Mouse (Mus musculus): ENCODE results near the gene Copz1. TPM values are rescaled to one million over a fixed set of nuclear protein-coding genes. Genes with fewer than 3 reads are reported as not detected.
A peak's percentile ranks its signal among the peaks of the same experiment; 100 is the strongest.
"Not testable (repeated sequence)": the region's sequence is repeated elsewhere in the genome, so short reads cannot be mapped to it uniquely, and the experiment has no call there.

The Copz1 gene
- polyA plus RNA-seq, 1 experiment from 2014 or later: 195 TPM

DNA sequence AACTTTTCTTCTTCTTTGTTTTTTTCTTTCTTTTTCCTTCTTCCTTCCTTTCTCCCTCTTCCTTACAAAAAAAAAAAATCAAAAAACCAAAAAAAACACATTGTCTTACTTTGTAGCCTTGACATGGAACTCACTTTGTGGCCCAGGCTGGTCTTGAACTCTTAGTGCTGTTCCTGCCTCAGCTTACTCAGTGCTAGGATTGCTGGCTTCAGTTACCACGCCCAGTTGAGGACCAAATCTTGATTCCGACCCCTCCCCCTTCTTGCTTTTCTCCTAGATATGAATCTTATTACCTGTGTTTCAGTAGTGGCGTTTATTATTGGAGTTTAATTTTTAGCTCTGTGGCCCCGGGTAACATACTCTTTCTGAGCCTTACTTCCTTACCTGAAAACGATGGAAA, 13.4 kb upstream of the Copz1 start:
- Histone ChIP-seq H3K9ac (replicated peaks; ENCODE audit: low read depth, low read length) (no peak overlapping the region), H3K27ac (ENCODE audit: low read depth, low read length) (no peak overlapping the region), H3K36me3 (ENCODE audit: control insufficient read depth, insufficient read depth, low read length) (no peaks in the 10 kb centered on the region), H3K4me2 (ENCODE audit: low read depth, low read length) (no peak overlapping the region), H3K4me1 (ENCODE audit: control insufficient read depth, insufficient read depth, low read length) (peaks cover 7% of the 10 kb centered on the region), H3K27me3 (ENCODE audit: control insufficient read depth, insufficient read depth, low read length) (no peaks in the 10 kb centered on the region), H3K9me3 (ENCODE audit: control insufficient read depth, low read length) (no peaks in the 10 kb centered on the region), H3K4me3 (ENCODE audit: low read depth, low read length) (no peak overlapping the region)
- no peak for ATAC-seq (ENCODE audit: low read depth)
- WGBS: 87% methylated on average over 5 of the region's 5 CpGs

DNA sequence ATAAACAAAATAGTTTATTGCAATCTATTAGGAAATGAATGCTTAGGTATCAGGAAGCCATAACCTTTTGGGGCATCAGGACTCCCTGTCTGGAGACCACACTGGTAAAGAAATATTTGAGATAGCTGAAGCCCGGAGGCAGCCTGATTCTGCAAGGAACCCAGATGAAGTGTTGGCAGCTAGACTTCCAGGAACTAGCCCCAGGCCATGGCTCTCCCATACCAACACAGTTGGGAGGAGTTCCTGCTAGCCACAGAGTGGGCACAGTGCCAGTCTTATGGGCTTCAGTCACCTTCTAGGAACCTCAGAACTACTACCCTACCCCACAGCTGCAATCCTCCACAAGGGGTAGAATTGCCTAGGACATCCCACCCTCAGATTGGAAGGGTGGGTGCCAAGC, 12.5 kb upstream of the Copz1 start:
- no peaks in the 10 kb centered on the region for H3K27me3 ChIP-seq (ENCODE audit: control insufficient read depth, insufficient read depth, low read length)
- no peak overlapping the region for H3K27ac ChIP-seq (ENCODE audit: low read depth, low read length)
- 73% methylated on average over 1 of the region's 1 CpGs for WGBS
- H3K4me3 ChIP-seq (ENCODE audit: low read depth, low read length): no peak overlapping the region
- H3K4me2 ChIP-seq (ENCODE audit: low read depth, low read length): no peak overlapping the region
- no peaks in the 10 kb centered on the region for H3K36me3 ChIP-seq (ENCODE audit: control insufficient read depth, insufficient read depth, low read length)
- no peak overlapping the region for H3K9ac ChIP-seq (replicated peaks; ENCODE audit: low read depth, low read length)
- ATAC-seq (ENCODE audit: low read depth): no peak
- H3K4me1 ChIP-seq (ENCODE audit: control insufficient read depth, insufficient read depth, low read length): peaks cover 2% of the 10 kb centered on the region
- H3K9me3 ChIP-seq (ENCODE audit: control insufficient read depth, low read length): no peaks in the 10 kb centered on the region

DNA sequence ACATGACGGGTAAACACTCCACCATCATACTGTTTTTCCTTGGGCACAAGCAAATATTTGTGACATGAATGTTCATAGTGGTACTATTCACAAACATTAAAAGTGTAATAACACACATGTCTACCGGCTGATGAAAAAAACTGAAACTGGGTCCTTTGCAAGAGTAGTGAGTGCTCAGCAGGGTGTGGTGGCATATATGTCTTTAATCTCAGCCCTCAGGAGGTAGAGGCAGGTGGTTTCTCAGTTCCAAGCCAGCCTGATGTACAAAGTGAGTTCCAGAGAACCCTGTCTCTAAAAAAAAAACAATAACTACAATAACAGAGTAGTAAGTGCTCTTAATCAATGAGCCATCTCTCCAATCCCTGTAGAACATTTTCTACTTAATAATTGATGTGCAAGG, 7.7 kb upstream of the Copz1 start:
- Histone ChIP-seq H3K27ac (ENCODE audit: low read depth, low read length) (no peak overlapping the region), H3K4me1 (ENCODE audit: control insufficient read depth, insufficient read depth, low read length) (no peaks in the 10 kb centered on the region), H3K9ac (replicated peaks; ENCODE audit: low read depth, low read length) (no peak overlapping the region), H3K36me3 (ENCODE audit: control insufficient read depth, insufficient read depth, low read length) (no peaks in the 10 kb centered on the region), H3K4me2 (ENCODE audit: low read depth, low read length) (no peak overlapping the region), H3K4me3 (ENCODE audit: low read depth, low read length) (no peak overlapping the region), H3K27me3 (ENCODE audit: control insufficient read depth, insufficient read depth, low read length) (no peaks in the 10 kb centered on the region), H3K9me3 (ENCODE audit: control insufficient read depth, low read length) (no peaks in the 10 kb centered on the region)
- 90% methylated on average over 2 of the region's 2 CpGs for WGBS
- no peak for ATAC-seq (ENCODE audit: low read depth)

DNA sequence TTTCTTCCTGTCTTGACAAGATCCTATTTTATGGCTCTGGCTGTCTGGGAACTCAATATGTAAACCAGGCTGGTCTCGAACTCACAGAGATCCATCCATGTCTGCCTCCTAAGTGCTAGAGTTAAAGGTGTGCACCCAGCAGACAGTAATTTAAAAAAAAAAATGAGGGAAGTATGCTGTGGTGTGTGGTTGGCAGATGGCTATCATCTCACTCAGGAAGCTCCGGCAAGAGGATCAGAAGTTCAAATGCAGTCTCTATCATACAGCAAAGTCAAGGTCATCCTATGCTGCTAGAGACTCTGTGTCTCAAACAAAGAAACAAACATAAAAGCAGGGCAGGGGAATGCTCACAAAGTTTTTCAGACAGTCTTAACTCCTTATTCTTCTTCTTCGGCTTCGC, 3.6 kb upstream of the Copz1 start:
- Histone ChIP-seq H3K9me3 (ENCODE audit: control insufficient read depth, low read length) (no peaks in the 10 kb centered on the region), H3K4me2 (ENCODE audit: low read depth, low read length) (no peak overlapping the region), H3K9ac (replicated peaks; ENCODE audit: low read depth, low read length) (no peak overlapping the region), H3K36me3 (ENCODE audit: control insufficient read depth, insufficient read depth, low read length) (no peaks in the 10 kb centered on the region), H3K4me1 (ENCODE audit: control insufficient read depth, insufficient read depth, low read length) (peaks cover 7% of the 10 kb centered on the region; the same call in 1 of the 2 replicates), H3K4me3 (ENCODE audit: low read depth, low read length) (no peak overlapping the region), H3K27me3 (ENCODE audit: control insufficient read depth, insufficient read depth, low read length) (no peaks in the 10 kb centered on the region), H3K27ac (ENCODE audit: low read depth, low read length) (no peak overlapping the region)
- WGBS: 87% methylated on average over 4 of the region's 4 CpGs
- no peak for ATAC-seq (ENCODE audit: low read depth)

DNA sequence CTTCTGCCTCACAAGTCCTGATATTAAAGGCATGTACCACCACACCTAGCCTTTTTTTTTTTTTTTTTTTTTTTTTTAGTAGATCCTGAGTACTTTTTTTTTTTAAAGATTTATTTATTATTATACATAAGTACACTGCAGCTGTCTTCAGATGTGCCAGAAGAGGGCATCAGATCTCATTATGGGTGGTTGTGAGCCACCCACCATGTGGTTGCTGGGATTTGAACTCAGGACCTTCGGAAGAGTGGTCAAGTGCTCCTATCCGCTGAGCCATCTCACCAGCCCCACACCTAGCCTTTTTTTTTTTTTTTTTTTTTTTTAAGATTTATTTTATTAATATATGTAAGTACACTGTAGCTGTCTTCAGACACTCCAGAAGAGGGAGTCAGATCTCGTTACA, 3.4 kb downstream of the Copz1 start:
- WGBS: 87% methylated on average over 3 of the region's 3 CpGs
- H3K27ac ChIP-seq (ENCODE audit: low read depth, low read length); H3K27me3 ChIP-seq (ENCODE audit: control insufficient read depth, insufficient read depth, low read length); H3K9me3 ChIP-seq (ENCODE audit: control insufficient read depth, low read length); H3K4me2 ChIP-seq (ENCODE audit: low read depth, low read length); H3K36me3 ChIP-seq (ENCODE audit: control insufficient read depth, insufficient read depth, low read length); ATAC-seq (ENCODE audit: low read depth); H3K4me3 ChIP-seq (ENCODE audit: low read depth, low read length); H3K9ac ChIP-seq (replicated peaks; ENCODE audit: low read depth, low read length): not testable (repeated sequence)
- peaks cover 36% of the 10 kb centered on the region for H3K4me1 ChIP-seq (ENCODE audit: control insufficient read depth, insufficient read depth, low read length)

DNA sequence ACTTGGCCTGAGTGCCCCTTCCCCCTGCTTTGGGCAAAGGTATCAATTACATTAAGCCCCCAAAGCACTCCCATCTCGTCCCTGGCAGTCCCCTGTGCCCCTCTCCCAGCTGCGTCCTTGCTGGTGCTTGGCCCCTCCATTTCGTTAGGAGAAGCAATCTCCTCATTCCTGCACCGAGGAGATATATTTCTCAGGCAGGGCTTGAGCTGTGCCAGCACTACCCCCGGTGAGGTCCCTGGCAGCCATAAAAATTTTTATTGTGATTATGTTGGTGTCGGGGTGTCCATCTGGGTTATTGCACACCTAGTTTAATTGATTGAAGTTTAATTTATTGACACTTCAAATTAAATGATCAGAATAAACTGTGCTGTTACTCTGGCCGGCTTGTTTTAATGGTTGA, 5.4 kb downstream of the Copz1 start:
- Histone ChIP-seq H3K27ac (ENCODE audit: low read depth, low read length) (peak overlapping the region; percentile 71), H3K27me3 (ENCODE audit: control insufficient read depth, insufficient read depth, low read length) (no peaks in the 10 kb centered on the region), H3K36me3 (ENCODE audit: control insufficient read depth, insufficient read depth, low read length) (no peaks in the 10 kb centered on the region), H3K9me3 (ENCODE audit: control insufficient read depth, low read length) (no peaks in the 10 kb centered on the region), H3K4me1 (ENCODE audit: control insufficient read depth, insufficient read depth, low read length) (peaks cover 36% of the 10 kb centered on the region), H3K9ac (replicated peaks; ENCODE audit: low read depth, low read length) (peak overlapping the region; percentile 28; the same call in 1 of the 2 replicates), H3K4me3 (ENCODE audit: low read depth, low read length) (no peak overlapping the region), H3K4me2 (ENCODE audit: low read depth, low read length) (peak overlapping the region; percentile 16; the same call in 1 of the 2 replicates)
- 20% methylated on average over 7 of the region's 7 CpGs for WGBS
- ATAC-seq (ENCODE audit: low read depth): peak; percentile 60; the same call in 1 of the 2 replicates

DNA sequence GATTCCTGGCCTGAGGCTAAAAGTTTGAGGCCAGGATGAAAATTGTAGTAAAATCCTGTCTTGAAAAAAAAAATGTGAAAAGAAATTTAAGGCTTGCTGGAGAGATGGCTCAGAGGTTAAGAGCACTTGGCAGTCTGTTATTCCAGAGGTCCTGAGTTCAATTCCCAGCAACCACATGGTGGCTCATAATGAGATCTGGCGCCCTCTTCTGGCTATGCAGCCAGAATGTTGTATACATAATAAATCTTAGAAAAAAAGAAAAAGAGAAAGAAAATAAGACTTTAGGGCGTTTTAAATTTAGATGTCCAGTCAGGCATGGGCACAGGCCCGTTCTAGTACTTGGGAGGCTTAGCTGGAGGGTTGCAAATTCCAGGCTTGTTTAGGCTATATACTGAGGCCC, 7.2 kb downstream of the Copz1 start:
- no peak overlapping the region for H3K9ac ChIP-seq (replicated peaks; ENCODE audit: low read depth, low read length)
- no peak for ATAC-seq (ENCODE audit: low read depth)
- no peak overlapping the region for H3K4me3 ChIP-seq (ENCODE audit: low read depth, low read length)
- no peak overlapping the region for H3K4me2 ChIP-seq (ENCODE audit: low read depth, low read length)
- H3K27me3 ChIP-seq (ENCODE audit: control insufficient read depth, insufficient read depth, low read length): no peaks in the 10 kb centered on the region
- no peaks in the 10 kb centered on the region for H3K9me3 ChIP-seq (ENCODE audit: control insufficient read depth, low read length)
- no peak overlapping the region for H3K27ac ChIP-seq (ENCODE audit: low read depth, low read length)
- no peaks in the 10 kb centered on the region for H3K36me3 ChIP-seq (ENCODE audit: control insufficient read depth, insufficient read depth, low read length)
- H3K4me1 ChIP-seq (ENCODE audit: control insufficient read depth, insufficient read depth, low read length): peaks cover 23% of the 10 kb centered on the region
- WGBS: 59% methylated on average over 3 of the region's 3 CpGs

DNA sequence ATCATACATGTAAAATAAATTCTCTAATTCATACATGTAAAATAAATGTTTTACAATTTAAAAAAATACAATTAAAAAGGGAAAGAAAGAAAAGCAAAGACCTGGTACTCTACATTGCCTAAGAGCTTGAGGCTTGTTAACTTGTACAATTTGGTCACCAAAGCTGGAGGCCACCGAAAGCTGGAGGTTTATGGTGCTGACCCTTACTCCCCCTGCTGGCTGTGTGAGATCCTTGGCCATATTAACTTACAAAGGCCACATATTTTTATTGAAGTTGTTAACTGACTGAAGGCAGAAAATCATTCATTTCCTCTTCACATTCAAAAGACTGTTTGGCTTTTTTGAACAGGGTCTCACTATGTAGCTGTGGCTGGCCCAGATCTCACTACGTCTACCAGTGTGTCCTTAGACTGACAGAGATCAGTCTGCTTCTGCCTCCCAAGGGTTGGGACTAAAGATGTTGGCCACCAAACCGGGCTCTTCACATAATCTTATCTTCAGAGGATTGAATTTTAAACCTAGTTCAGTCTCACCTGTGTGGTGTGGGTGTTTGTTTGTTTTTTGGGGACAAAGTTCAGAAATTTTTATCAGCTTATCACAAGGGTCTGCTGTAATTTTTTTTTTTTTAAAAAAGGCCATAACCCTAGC, 8.4 kb downstream of the Copz1 start:
- no peak overlapping the region for H3K4me3 ChIP-seq (ENCODE audit: low read depth, low read length)
- no peak overlapping the region for H3K9ac ChIP-seq (replicated peaks; ENCODE audit: low read depth, low read length)
- 67% methylated on average over 3 of the region's 3 CpGs for WGBS
- peaks cover 34% of the 10 kb centered on the region for H3K4me1 ChIP-seq (ENCODE audit: control insufficient read depth, insufficient read depth, low read length)
- no peaks in the 10 kb centered on the region for H3K27me3 ChIP-seq (ENCODE audit: control insufficient read depth, insufficient read depth, low read length)
- no peak overlapping the region for H3K27ac ChIP-seq (ENCODE audit: low read depth, low read length)
- no peaks in the 10 kb centered on the region for H3K9me3 ChIP-seq (ENCODE audit: control insufficient read depth, low read length)
- H3K36me3 ChIP-seq (ENCODE audit: control insufficient read depth, insufficient read depth, low read length): no peaks in the 10 kb centered on the region
- ATAC-seq (ENCODE audit: low read depth): no peak
- H3K4me2 ChIP-seq (ENCODE audit: low read depth, low read length): no peak overlapping the region

DNA sequence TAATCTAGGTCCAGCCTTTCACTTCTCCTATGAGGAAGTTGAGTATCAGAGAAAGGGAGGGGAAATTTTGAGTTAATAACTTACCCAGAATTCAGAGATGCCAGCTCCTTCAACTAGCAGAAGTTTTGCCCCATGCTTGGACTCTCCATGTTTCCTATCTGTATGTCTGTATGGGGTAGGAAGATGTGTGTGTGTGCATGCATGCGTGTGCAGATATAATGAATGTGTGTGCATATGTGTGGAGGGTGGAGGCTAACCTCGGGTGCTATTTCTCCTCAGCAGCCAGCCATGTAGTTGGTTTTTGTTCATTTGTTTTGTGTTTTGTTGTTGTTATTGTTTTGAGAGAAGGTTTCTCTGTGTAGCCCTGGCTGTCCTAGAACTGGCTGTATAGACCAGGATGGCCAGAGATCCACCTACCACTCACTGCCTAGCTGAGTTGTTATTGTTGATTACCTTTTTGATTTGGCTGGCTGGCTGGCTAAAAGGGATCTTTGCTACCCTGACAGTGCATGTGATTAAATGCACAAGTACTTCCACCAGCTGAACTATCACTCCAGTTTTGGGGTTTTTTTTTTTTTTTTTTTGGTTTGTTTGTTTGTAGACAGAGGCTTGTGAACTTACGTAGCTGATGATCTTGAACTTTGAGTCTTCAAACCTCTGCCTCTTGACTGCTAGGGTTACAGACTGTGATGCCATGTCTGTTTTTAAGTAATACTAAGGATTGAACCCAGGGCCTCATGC, 9.1 kb downstream of the Copz1 start:
- Histone ChIP-seq H3K27me3 (ENCODE audit: control insufficient read depth, insufficient read depth, low read length) (no peaks in the 10 kb centered on the region), H3K9ac (replicated peaks; ENCODE audit: low read depth, low read length) (no peak overlapping the region), H3K9me3 (ENCODE audit: control insufficient read depth, low read length) (no peaks in the 10 kb centered on the region), H3K4me3 (ENCODE audit: low read depth, low read length) (no peak overlapping the region), H3K4me2 (ENCODE audit: low read depth, low read length) (no peak overlapping the region), H3K36me3 (ENCODE audit: control insufficient read depth, insufficient read depth, low read length) (no peaks in the 10 kb centered on the region), H3K4me1 (ENCODE audit: control insufficient read depth, insufficient read depth, low read length) (peaks cover 36% of the 10 kb centered on the region), H3K27ac (ENCODE audit: low read depth, low read length) (no peak overlapping the region)
- WGBS: 93% methylated on average over 3 of the region's 3 CpGs
- no peak for ATAC-seq (ENCODE audit: low read depth)

Measured in neural tube, embryonic 14.5 days (tissue).